Mouse (Mus musculus) kidney, adult 18-20 months (tissue): ENCODE measurements at regions not wholly inside any gene's neighbourhood (a gene's known extent, or its start where the extent isn't known, plus 50 kb on each side); places are given as distances from the start of the nearest gene placed in this dataset.
"Not testable (repeated sequence)": the region's sequence is repeated elsewhere in the genome, so short reads cannot be mapped to it uniquely, and the experiment has no call there.

Experiments used
- DNase-seq: peaks from one replicate; pipeline ENCODE4 v3.0.0; 2021

DNA sequence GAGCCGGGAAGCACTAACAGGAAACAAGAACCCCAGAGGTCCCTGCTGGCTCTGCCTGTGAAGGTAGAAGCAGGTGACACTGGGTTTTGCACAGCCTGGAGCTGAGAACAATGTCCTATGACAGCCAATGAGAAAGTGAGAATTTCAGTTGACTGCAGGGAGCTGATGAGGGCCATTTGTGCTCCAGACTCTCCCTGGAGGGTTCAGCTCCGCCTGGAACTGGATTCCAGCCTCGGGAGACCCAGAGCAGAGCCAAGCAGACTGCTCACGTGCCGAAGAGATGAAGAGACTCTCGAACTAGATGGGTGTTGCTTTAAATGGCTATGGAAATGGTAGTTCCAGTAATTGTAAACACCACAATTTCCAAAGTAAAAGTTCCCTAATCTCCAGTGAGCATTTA, 93.5 kb downstream of the Cand1 start:
- no peak for DNase-seq

GRCm38 (mm10) chr10:119142866-119143265, 97.0 kb downstream of the Cand1 start:
- no peak for DNase-seq

GRCm38 (mm10) chr10:119142307-119142706, 97.5 kb downstream of the Cand1 start:
- DNase-seq: no peak

DNA sequence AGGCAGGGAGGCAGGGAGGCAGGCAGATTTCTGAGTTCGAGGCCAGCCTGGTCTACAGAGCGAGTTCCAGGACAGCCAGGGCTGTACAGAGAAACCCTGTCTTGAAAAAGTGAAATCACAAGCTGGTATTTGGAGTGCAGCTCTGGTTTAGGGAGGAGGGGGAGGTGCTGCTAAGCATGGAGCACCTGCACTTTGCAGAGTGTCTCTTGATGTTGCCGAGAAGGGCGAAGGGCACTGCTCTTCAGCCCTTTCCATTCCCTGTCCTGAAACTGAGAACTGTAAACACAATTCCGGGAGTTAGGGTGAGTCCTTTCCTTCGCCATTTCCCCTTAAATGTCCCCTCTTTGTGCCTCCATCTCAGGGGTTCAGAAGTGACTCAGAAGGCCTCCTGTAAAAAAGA, 101.6 kb downstream of the Cand1 start:
- DNase-seq: no peak

DNA sequence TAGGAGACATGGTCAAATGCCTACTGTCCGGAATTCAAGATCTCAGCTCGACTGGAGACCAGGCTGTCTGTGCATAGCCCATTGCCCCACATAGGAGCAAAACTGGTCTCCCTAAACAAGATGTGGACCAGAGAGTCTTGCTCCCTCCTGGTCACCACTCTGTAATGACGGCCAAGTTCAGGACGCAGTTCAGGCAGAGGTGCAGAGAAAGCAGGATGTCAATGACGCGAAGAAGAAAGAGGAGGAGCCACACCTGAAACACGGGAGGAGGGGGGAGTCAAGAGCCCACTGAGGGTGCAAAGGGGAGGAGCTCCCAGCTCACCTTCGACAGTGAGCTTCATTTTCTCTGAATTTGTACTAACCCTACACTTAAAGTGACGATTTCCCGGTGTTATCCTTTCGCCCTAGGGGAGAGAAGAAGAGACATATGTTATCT, 104.3 kb downstream of the Cand1 start:
- DNase-seq: no peak

GRCm38 (mm10) chr10:119134797-119135488, 104.9 kb downstream of the Cand1 start:
- DNase-seq: no peak

DNA sequence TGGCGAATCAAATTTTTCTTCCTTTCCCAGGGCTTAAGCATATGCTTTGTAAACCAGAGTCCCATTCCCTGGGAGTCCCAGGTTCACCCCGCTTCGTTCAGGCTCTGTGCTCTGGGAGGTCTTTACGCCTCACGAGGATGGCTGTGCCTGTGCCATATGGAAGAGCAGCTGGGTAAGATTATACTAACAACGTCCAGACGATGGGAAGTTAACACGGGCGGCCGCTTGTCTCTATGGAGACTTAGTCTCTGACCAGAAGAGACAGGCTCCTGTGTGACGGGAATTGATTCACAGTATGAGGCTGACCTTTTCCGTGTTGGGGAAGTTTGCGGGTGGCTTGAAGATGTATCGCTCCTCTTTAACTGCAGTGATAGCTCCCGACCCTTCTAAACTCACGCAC, 107.9 kb downstream of the Cand1 start:
- DNase-seq: no peak

GRCm38 (mm10) chr10:119130676-119131075, 109.2 kb downstream of the Cand1 start:
- DNase-seq: no peak

- DNase-seq: no peak
Measured at GRCm38 (mm10) chr10:119128035-119128434, 111.8 kb downstream of the Cand1 start.

DNA sequence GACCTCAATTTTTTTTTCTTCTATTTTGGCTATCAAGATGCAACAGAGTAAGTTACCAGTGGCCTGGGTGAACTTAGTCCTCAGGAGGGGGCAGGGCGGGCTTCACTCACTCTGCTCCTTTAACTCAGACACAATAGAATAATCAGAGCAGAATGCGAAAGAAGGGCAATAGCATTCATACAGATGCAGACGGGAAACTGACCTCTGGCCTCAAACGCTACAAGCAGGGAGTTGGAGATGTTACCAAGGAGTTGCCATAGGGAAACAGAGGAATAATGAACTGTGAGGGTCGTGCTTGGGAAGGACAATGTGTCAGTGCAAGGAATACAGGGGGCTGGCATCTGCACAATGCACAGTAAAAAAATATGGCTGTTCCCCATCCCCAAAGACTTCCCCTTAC, 116.3 kb downstream of the Cand1 start:
- no peak for DNase-seq

DNA sequence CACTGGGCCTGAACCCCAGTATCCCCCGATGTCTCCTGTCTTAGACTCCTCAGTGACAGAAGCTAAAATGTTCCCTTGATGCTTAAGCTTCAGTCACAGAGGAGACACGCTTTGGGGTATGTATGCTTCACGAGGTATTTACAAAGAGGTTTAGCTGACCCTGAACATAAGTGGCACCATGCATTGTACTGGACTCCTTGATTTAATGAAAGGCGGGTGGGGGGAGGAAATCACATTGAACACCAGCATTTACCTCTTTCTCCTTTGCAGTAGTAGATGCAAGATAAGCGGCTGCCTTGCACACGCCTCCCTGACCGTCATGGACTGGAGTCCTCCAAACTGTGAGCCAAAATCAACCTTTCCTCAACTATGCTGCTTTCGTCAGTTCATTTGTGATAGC, 117.5 kb downstream of the Cand1 start:
- DNase-seq: no peak

DNA sequence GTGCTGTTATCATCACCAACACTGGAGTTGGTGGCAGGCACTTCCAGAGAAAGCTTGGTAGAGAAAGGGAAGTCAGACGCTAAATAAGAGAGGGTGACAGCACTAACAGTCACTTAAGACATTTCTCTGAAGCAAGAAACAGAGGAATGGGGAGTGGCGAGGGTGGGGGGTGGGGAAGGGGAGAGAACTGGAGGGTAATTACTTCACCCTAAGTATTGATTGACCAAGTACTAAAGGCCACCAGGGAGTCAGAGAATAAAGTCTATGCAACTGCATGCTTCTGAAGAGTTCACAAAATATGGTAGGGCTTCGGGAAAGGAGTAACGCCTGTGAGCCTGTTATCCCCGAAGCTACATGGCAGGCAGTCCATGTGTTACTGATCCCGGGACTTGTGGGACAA, 118.3 kb downstream of the Cand1 start:
- DNase-seq: no peak

DNA sequence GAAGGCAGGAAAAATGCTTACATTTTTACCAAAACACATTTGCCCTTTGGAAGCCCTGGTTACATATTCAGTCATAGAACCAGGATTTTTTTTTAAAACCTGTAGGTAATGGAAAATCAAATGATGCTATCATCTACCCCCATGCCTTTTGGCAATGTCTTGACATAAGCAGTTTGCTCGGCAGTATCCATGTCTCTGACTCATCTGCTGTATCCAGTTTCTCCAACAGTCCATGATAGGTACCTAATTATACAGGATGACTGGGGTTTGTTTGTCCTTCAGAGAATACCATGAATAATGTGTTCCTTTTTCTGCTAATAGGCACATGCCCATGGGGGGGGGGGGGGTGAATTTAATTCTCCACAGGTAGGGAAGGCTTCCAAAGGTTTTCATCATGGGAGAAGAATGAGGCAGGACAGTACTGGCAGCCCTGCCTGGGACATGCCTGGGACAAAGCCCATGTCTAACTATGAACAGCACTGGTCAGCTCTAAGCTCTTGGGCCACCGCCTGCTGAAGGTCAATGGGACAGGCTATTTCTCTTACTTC, 122.9 kb downstream of the Cand1 start:
- no peak for DNase-seq

DNA sequence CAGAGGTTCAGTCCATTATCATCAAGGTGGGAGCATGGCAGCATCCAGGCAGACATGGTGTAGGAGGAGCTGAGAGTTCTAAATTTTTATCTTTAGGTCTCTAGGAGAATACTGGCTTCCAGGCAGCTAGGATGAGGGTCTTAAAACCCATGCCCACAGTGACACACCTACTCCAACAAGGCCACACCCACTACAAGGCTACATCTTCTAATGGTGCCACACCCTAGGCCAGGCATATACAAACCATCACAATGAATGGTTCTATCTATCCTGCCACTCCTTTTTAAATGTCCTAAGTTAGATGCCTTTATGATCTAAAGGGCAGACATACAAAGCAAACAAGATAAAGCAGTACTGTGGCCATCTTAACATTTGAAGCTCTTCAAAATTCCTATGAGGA, 124.7 kb downstream of the Cand1 start:
- not testable (repeated sequence) for DNase-seq

DNA sequence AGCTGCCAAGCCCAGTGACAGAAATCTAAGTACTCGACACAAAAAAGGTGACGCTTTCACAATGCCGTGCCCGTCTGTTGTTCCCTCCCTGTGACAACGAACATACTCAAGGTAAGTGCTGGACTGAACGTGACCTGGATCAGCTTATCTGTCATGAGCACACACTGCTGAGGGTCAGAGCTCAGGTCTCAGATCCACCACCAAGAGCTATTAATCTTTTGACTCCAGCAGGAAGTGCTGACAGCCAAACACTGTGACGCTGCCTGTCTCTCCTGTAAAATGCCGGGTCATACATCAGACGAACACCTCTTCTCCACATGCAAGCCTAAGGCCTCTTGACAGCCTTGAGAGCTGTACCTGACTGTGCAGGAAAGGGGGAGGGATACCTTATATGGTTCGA, 125.2 kb downstream of the Cand1 start:
- DNase-seq: no peak

GRCm38 (mm10) chr10:119111886-119112285, 128.0 kb downstream of the Cand1 start:
- DNase-seq: no peak

DNA sequence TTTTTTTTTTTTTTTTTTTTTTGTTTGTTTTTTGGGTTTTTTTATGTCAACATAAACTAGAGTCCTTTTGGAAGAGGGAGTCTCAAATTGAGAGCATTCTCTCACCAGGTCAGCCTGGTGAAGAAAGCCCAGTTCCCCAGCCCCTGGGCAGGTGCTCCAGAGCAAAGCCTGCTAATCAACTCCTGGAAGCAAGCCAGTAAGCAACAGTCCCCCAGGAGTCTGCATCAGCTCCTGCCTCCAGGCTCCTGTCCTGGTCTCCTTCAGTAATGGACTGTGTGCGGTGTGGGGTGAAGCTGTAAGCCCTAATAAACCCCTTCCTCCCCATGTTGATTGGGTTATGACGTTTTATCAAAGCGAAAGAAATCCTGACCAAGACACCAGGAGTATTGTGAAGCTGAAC, 128.4 kb downstream of the Cand1 start:
- no peak for DNase-seq

DNA sequence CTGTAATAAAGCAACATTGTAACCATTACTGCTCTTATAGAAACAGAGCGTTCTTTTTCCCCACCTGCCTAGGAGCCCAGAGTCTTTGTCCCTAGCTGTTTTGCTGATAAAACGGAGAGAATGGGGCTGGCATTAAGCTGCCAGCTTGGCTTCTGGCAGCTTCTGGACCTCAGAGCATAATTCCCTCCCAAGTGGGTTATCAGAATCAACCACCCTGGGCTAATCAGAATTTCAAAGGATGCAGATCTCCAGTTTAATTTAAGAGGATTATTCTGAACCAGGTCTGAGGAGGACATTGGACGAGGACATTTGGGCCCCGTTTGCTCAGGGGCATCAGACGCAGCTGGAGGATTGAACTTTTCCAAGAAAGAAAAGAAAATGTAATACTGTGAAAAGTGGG, 129.2 kb downstream of the Cand1 start:
- no peak for DNase-seq

DNA sequence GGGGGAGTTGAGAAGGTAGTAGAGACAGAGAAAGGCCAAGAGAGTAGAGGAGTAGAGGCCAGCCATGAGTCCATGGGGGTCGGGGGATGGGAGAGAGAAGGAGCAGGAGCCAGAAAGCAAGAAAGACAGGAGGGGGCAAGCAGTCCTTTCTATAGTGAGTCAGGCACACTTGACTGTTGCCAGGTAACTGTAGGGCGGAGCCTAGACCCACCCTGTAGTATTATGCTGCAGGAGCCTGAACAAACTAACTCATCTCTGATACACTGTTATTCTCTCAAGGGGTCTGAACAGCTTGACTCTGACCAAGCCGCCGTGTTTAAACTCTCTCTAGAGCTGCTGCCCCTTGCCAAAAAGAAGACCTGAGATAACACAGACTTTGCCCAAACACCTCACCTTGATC, 130.6 kb downstream of the Cand1 start:
- DNase-seq: no peak

- no peak for DNase-seq
Measured at GRCm38 (mm10) chr10:119107728-119108127, 132.1 kb downstream of the Cand1 start.

- no peak for DNase-seq
Measured at GRCm38 (mm10) chr10:119106105-119106504, 133.8 kb downstream of the Cand1 start.

- DNase-seq: no peak
Measured at GRCm38 (mm10) chr10:119105279-119105881, 134.5 kb downstream of the Cand1 start.

DNA sequence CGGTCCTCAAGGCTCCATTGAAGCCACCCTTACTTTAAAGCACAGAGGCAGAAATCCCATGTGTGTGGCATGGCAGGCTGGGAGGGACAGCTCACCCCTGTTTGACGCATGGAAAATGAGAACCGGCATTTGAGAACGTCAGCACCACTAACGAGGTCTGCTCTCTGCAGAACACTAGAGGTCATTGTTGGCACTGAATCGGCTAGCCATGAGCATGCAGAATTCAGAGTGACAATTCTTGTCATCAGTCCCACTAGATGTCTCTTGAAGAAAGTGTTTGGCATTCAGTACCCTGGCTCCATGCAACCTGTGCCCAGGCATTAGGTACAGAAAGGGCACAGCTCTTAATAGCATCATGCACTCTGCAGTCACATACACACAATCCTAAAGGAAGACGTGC, 139.3 kb downstream of the Cand1 start:
- no peak for DNase-seq

DNA sequence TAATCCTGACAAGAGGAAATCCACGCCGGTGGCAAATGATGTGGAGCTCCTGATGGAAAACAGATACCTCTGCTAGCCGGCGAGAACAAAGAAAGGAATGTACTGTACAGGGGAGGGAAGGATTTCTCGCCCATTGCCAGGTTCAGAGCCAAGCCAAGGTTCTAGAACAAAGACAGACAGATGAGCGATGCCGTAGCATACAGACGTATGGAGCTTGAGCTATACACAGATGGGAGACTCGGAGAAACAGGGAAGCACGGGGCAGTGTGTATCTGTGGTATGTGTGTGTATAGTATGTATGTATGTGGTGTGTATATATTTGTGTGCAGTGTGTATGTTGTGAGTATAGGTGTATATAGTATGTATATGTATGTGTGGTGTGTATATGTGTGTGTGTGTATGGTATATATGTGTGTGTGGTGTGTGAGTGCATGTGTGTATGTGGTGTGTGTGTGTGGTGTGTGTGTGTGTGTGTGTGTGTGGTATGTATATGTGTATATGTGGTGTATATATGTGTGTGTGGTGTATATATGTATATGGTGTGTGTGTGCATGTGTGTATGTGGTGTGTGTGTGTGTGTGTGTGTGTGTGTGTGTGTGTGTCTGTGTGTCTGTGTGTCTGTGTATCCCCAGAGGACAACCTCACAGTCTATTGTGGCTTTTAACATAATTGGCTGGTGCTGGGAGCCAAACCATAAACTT, 140.6 kb downstream of the Cand1 start:
- no peak for DNase-seq
